Comparison of ENCODE assay signal across 8 mouse cellular contexts in the genomic region with DNA sequence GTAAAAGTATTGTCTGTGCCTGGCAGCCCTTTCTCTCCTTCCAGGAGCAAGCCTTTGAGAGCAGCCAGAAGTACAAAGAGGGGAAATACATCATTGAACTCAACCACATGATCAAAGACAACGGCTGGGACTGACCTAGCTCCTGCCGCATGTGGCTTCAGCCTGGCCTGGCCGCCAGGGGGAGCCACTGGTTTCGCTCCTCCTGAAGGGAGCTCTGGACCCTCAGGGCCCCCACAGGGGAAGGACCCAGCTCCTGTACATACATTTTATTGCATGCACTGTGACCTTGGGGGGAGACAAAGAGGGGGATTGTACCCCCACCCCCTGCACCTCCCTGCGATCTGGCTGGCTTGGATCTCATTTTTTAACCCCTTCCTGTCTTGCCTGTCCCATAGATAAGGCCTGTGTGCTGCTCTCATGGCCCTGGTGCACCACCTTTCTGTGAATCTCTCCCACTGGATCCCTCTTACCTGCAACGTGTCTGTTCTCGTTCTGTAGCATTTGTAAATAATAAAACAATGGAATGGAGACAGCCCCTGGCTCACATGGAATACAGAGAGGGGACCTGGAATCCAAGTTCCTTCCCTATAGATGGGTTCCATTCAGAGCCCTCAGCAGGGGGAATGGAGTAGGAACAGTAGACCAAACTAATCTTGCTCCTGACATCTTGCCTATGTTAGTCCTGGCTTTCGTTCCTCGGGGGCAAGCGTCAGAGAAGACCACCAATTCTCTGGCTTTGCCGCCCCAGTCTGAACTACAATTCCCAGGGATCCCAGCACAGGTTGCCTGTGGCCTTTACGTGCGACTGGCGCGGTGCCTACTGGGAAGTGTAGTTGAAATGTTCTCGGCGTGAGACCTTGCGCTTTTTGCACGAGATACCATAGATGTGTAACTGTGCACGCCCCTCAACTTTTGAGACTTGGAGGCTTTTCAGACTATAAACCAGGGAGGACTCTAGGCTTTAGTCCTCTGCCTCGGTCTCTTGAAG. TPM values are rescaled to one million over a fixed set of nuclear protein-coding genes. Genes with fewer than 3 reads are reported as not detected.
DNase-seq lines count a peak whose midpoint lies in the region; ATAC-seq and TF ChIP-seq lines count a peak whose summit lies in the region.

No protein-coding gene starts in this region.

- H3K36me3 ChIP-seq in forebrain, postnatal 0 days (ENCODE audit: insufficient read depth): peaks cover 27% of the 10 kb centered on the region

- peak overlapping the region; percentile 41 for H3K4me3 ChIP-seq in forebrain, postnatal 0 days (ENCODE audit: low read depth, low read length)

- WGBS in forebrain, postnatal 0 days: 2% methylated on average over 21 of the region's 21 CpGs

- peak; percentile 91 for TF ChIP-seq CTCF in forebrain, postnatal 0 days (IDR thresholded peaks at IDR 0.05; ENCODE audit: low read depth)

- H3K9ac ChIP-seq in forebrain, postnatal 0 days: peak overlapping the region; percentile 57

- H3K4me2 ChIP-seq in forebrain, postnatal 0 days (ENCODE audit: low read depth): peak overlapping the region; percentile 86

- peak; percentile 82 for ATAC-seq in forebrain, postnatal 0 days
- peak; percentile 66 to 69; a peak in 3 of 4 replicates for ATAC-seq in hematopoietic stem cell, adult 5-6 weeks (replicated peaks in 1 of 2; ENCODE audit: insufficient read depth in 1 of 2, low FRiP score in 2 of 2, low TSS enrichment in 1 of 2, low read depth in 1 of 2, poor library complexity in 2 of 2, severe bottlenecking in 2 of 2)

- H3K27ac ChIP-seq in forebrain, postnatal 0 days (ENCODE audit: low read depth, low read length): peak overlapping the region; percentile 83

- no peaks in the 10 kb centered on the region for H3K9me3 ChIP-seq in forebrain, postnatal 0 days (ENCODE audit: low read length)

- DNase-seq in NIH3T3 (ENCODE audit: low read depth): peak; percentile 82
- peak; percentile 87 to 90 for DNase-seq in cerebellum, adult 18-20 months
- DNase-seq in forebrain, postnatal 0 days: peak; percentile 95
- peak; percentile 88 to 92 for DNase-seq in layer of hippocampus, postnatal 10 days (ENCODE audit: low spot score in 2 of 2)
- peak; percentile 84 for DNase-seq in lung, postnatal 25 days (ENCODE audit: low spot score)
- DNase-seq in retina, postnatal 7 days (ENCODE audit: low read depth, low spot score): peak; percentile 69
- peak; percentile 71 to 83 for DNase-seq in urinary bladder, postnatal 36 days (ENCODE audit: low spot score in 2 of 2)

- H3K27me3 ChIP-seq in forebrain, postnatal 0 days (ENCODE audit: insufficient read depth, low read length): no peaks in the 10 kb centered on the region

- peaks cover 20% of the 10 kb centered on the region for H3K4me1 ChIP-seq in forebrain, postnatal 0 days (ENCODE audit: insufficient read depth)

RNA-seq across cellular contexts. Expression of a gene that starts 1.0 kb away (rescaled TPM):
- 0.31 and 0.38 TPM in 2 replicates for total RNA-seq in forebrain, postnatal 0 days (2014; rRNA removed)
- polyA plus RNA-seq in forebrain, postnatal 0 days (2015; fragmentation: Nextera tagmentation; extraction: Ambion mirVana): 0.10 and 0.11 TPM in 2 replicates
- total RNA-seq in hematopoietic stem cell, adult 5-6 weeks (2017): 0.25 TPM in 1 of 2 replicates, not detected in the other
- total RNA-seq in layer of hippocampus, postnatal 10 days (2021): under 1 TPM; 0.62 to 0.69 TPM

RNA-seq across cellular contexts. Expression of a gene that starts 3.5 kb away (rescaled TPM):
- total RNA-seq in forebrain, postnatal 0 days (2014; rRNA removed): 162 and 237 TPM in 2 replicates
- polyA plus RNA-seq in forebrain, postnatal 0 days (2015; fragmentation: Nextera tagmentation; extraction: Ambion mirVana): 223 and 250 TPM in 2 replicates
- total RNA-seq in hematopoietic stem cell, adult 5-6 weeks (2017): 50.3 and 74.9 TPM in 2 replicates
- total RNA-seq in layer of hippocampus, postnatal 10 days (2021): 100 to 1,000 TPM; 150 to 152 TPM

RNA-seq across cellular contexts. Expression of a gene that starts 12.0 kb away (rescaled TPM):
- 114 and 119 TPM in 2 replicates for total RNA-seq in forebrain, postnatal 0 days (2014; rRNA removed)
- 161 and 172 TPM in 2 replicates for polyA plus RNA-seq in forebrain, postnatal 0 days (2015; fragmentation: Nextera tagmentation; extraction: Ambion mirVana)
- 119 and 131 TPM in 2 replicates for total RNA-seq in hematopoietic stem cell, adult 5-6 weeks (2017)
- 10 to 100 TPM; 56.2 to 64.6 TPM for total RNA-seq in layer of hippocampus, postnatal 10 days (2021)

RNA-seq across cellular contexts. Expression of a gene that starts 14.1 kb away (rescaled TPM):
- 1.2 and 2.5 TPM in 2 replicates for total RNA-seq in forebrain, postnatal 0 days (2014; rRNA removed)
- 0.93 and 0.97 TPM in 2 replicates for polyA plus RNA-seq in forebrain, postnatal 0 days (2015; fragmentation: Nextera tagmentation; extraction: Ambion mirVana)
- total RNA-seq in hematopoietic stem cell, adult 5-6 weeks (2017): 3.3 and 16.4 TPM in 2 replicates
- total RNA-seq in layer of hippocampus, postnatal 10 days (2021): 1 to 10 TPM; 2.7 to 3.0 TPM

RNA-seq across cellular contexts. Expression of a gene that starts 17.2 kb away (rescaled TPM):
- 33.2 and 34.4 TPM in 2 replicates for total RNA-seq in forebrain, postnatal 0 days (2014; rRNA removed)
- 39.0 and 42.6 TPM in 2 replicates for polyA plus RNA-seq in forebrain, postnatal 0 days (2015; fragmentation: Nextera tagmentation; extraction: Ambion mirVana)
- not detected in 2 replicates for total RNA-seq in hematopoietic stem cell, adult 5-6 weeks (2017)
- total RNA-seq in layer of hippocampus, postnatal 10 days (2021): 100 to 1,000 TPM; 133 to 147 TPM

Comparison
In these comparisons a context has a peak if more than half of its experiments do, and no peak if none do; other contexts are left out.
1. Peak in every context shown above with its lines: DNase-seq, ATAC-seq, H3K4me3 ChIP-seq and H3K27ac ChIP-seq.